Mouse (Mus musculus) liver, postnatal 0 days (tissue): ENCODE data around the gene Slc35c2. TPM values are rescaled to one million over a fixed set of nuclear protein-coding genes. Genes with fewer than 3 reads are reported as not detected.

ENCODE experiments used
- ATAC-seq: fragments of 200-750 bp; cut with Nextera tagmentation; 2 replicates; pipeline ENCODE4 v1.8.0; 2017; ENCODE audit warnings: mild to moderate bottlenecking, moderate library complexity
- DNase-seq: peaks from one replicate; pipeline ENCODE4 v3.0.0-alpha.2; 2016
- H3K27ac ChIP-seq: fragments of 300-500 bp; sonication (generic); 2 replicates; pipeline ENCODE4 v1.5.1; 2014; ENCODE audit warnings: antibody characterized with exemption, moderate library complexity, mild to moderate bottlenecking, low read depth
- H3K27me3 ChIP-seq: fragments of 300-500 bp; sonication (generic); 2 replicates; pipeline ENCODE4 v1.6.1; 2014; ENCODE audit warnings: low read length, control low read depth, mixed read lengths; ENCODE audit not compliant: insufficient read depth
- H3K36me3 ChIP-seq: fragments of 300-500 bp; sonication (generic); replicated peaks from 2 replicates; pipeline ENCODE4 v1.6.1; 2014; ENCODE audit warnings: mild to moderate bottlenecking, control low read depth, low read length, moderate library complexity, mixed read lengths; ENCODE audit not compliant: insufficient read depth
- H3K4me1 ChIP-seq: fragments of 300-500 bp; sonication (generic); 2 replicates; pipeline ENCODE4 v1.6.1; 2014; ENCODE audit warnings: antibody characterized with exemption, mild to moderate bottlenecking, control low read depth; ENCODE audit not compliant: insufficient read depth
- H3K4me2 ChIP-seq: fragments of 300-500 bp; sonication (generic); 2 replicates; pipeline ENCODE4 v1.6.1; 2014; ENCODE audit warnings: low read depth, mild to moderate bottlenecking, low read length, moderate library complexity, mixed read lengths
- H3K4me3 ChIP-seq: fragments of 300-500 bp; sonication (generic); 2 replicates; pipeline ENCODE4 v1.5.1; 2014; ENCODE audit warnings: low read depth, low read length
- H3K9ac ChIP-seq: fragments of 300-500 bp; sonication (generic); replicated peaks from 2 replicates; pipeline ENCODE4 v1.6.1; 2014; ENCODE audit warnings: mild to moderate bottlenecking, moderate library complexity
- H3K9me3 ChIP-seq: fragments of 300-500 bp; sonication (generic); 2 replicates; pipeline ENCODE4 v1.6.1; 2016; ENCODE audit warnings: mild to moderate bottlenecking, control low read depth, low read length, mixed read lengths
- CTCF ChIP-seq: sonication (generic); IDR thresholded peaks from 2 replicates; pipeline ENCODE4 v1.5.1; 2016; ENCODE audit warnings: antibody characterized with exemption, low read depth
- EP300 ChIP-seq: IDR thresholded peaks from 2 replicates; pipeline ENCODE4 v1.6.1; 2016; ENCODE audit warnings: antibody characterized with exemption, low read depth, mild to moderate bottlenecking
- WGBS: fragments of 180-500 bp; shearing (Covaris S2); extraction: QIAGEN DNeasy Blood & Tissue Kit; methylation state at CpG from one replicate; pipeline ENCODE4 v1.1.7; 2014; ENCODE audit not compliant: insufficient replicate concordance; 5-methylcytosine and 5-hydroxymethylcytosine counted together
- polyA plus RNA-seq: library from polyadenylated mRNA; unstranded; fragments of >200 nt; fragmentation: Nextera tagmentation; extraction: Ambion mirVana; gene quantifications from 2 replicates; pipeline ENCODE4 v1.2.1, GENCODE M21; 2015

The Slc35c2 gene
- polyA plus RNA-seq, 1 experiment from 2014 or later = 30.5 TPM

DNA sequence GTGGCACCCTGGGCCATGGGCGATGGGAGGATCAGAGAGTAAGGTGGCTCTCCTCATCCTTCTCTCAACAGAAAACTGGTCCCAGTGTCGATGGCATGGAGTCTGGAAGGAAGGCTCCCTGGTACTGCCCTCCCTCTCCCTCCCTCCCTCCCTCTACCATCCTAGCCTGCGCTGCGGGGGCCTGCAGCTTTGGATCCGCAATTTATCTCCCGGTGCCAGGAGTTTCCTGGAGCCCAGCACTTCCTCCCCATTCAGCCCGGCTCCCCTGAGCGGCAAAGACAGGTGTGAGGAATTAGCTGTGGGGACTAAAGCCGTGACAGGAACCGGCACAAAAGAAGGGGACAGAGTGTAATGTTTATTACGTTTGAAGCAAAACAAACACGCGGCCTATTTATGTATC lies 45.1 kb downstream of the Slc35c2 start:
- H3K36me3 ChIP-seq = no peaks in the 10 kb centered on the region
- no peak overlapping the region for H3K9ac ChIP-seq
- TF ChIP-seq EP300 (no peak), CTCF (no peak)
- ATAC-seq = no peak
- H3K4me3 ChIP-seq = no peak overlapping the region
- no peak overlapping the region for H3K27ac ChIP-seq
- H3K4me2 ChIP-seq = no peak overlapping the region
- H3K4me1 ChIP-seq = no peaks in the 10 kb centered on the region
- DNase-seq = no peak
- H3K9me3 ChIP-seq = no peaks in the 10 kb centered on the region
- WGBS = 2% methylated on average over 13 of the region's 13 CpGs
- peaks cover 63% of the 10 kb centered on the region for H3K27me3 ChIP-seq

- 32% methylated on average over 7 of the region's 7 CpGs for WGBS
These were observed 45.9 kb downstream of the Slc35c2 start for GRCm38 (mm10) chr2:165241786-165242185.

GRCm38 (mm10) chr2:165240371-165240770 lies 47.3 kb downstream of the Slc35c2 start:
- H3K4me3 ChIP-seq = no peak overlapping the region
- no peak overlapping the region for H3K9ac ChIP-seq
- DNase-seq (no peak), ATAC-seq (no peak)
- no peak overlapping the region for H3K4me2 ChIP-seq
- no peak overlapping the region for H3K27ac ChIP-seq
- H3K9me3 ChIP-seq = no peaks in the 10 kb centered on the region
- H3K36me3 ChIP-seq = no peaks in the 10 kb centered on the region
- peaks cover 77% of the 10 kb centered on the region for H3K27me3 ChIP-seq
- TF ChIP-seq EP300 = no peak
- TF ChIP-seq CTCF = no peak
- WGBS = 23% methylated on average over 8 of the region's 8 CpGs
- H3K4me1 ChIP-seq = no peaks in the 10 kb centered on the region

More at GRCm38 (mm10) chr2:165241786-165242185, 45.9 kb downstream of the Slc35c2 start:
- no peaks in the 10 kb centered on the region for H3K4me1 ChIP-seq
- H3K4me3 ChIP-seq = no peak overlapping the region
- H3K27me3 ChIP-seq = peaks cover 64% of the 10 kb centered on the region
- DNase-seq (no peak), ATAC-seq (no peak)
- H3K9me3 ChIP-seq = no peaks in the 10 kb centered on the region
- TF ChIP-seq CTCF = no peak
- TF ChIP-seq EP300 = no peak
- H3K9ac ChIP-seq = no peak overlapping the region
- no peak overlapping the region for H3K4me2 ChIP-seq
- H3K36me3 ChIP-seq = no peaks in the 10 kb centered on the region
- no peak overlapping the region for H3K27ac ChIP-seq

DNA sequence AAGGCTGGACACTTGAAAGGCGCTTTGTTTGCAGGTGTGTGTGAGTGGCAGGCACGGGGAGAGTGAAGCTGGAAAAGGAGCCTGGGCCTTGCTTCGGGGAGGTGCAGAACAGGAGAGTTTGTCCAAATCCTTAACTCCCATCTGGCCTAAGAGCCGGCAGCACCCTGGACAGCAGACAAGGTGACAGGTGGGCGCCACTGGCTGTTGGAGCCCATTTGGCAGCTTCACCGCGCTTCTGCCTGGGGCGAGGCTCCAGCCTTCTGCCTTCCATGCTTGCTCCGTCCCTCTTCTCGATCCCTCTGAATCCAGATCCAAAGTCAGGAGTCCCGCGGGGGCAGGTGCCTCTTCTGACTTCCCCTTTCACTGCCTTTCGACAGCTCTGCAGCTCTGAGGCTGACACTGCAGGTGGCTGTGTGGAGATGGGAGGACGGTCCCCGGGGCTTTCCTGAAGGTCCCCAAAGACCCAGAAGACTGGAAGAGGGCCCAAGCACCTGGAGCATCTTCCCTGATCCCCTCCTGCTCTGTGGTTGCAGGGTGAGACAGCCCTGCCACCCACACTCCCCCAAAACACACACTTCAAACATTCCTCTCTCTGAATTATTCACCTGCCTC lies 48.0 kb downstream of the Slc35c2 start:
- H3K27me3 ChIP-seq = peaks cover 81% of the 10 kb centered on the region
- 15% methylated on average over 14 of the region's 15 CpGs for whole genome bisulfite sequencing
- H3K27ac ChIP-seq = no peak overlapping the region
- peaks cover 4% of the 10 kb centered on the region for H3K4me1 ChIP-seq
- no peaks in the 10 kb centered on the region for H3K9me3 ChIP-seq
- H3K9ac ChIP-seq = no peak overlapping the region
- no peak overlapping the region for H3K4me2 ChIP-seq
- no peaks in the 10 kb centered on the region for H3K36me3 ChIP-seq
- ATAC-seq (no peak), DNase-seq (no peak)
- TF ChIP-seq CTCF (no peak), EP300 (no peak)
- no peak overlapping the region for H3K4me3 ChIP-seq

DNA sequence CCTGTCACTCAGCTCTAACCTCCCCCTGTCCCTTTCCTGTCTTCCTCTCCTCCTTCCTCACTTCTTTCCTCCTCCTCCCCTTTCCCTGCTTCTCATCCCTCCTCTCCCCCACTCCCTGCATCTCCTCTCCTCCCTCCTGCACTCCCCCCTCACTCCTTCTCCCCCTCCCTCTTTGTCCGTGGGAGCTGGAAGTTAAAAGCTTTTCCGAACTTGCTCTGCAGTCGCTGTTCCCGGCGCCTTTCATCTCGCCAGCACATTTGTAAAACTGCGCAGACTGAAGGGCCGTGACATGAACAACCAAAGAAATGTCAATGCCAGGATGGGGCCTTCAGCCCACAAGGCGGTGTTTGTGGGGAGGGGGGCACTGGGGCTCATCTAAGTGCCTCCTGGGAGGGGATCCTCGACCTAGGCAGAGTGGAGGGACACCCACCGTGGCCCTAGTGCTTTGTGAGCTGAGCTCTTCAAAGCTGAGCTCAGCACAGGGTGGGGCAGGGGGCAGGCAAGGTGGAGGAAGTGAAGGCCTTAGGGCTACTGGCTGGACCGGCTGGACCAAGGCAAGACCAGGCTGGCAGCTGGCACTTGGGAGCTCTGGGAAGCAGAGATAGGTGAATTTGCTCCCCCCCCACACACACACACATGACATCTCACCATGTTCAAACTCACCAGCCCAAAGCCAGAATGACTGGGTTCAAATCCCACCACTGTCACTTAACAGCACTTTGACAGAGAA lies 49.1 kb downstream of the Slc35c2 start:
- Histone ChIP-seq H3K27me3 (peaks cover 92% of the 10 kb centered on the region), H3K4me1 (peaks cover 11% of the 10 kb centered on the region)

GRCm38 (mm10) chr2:165234613-165235291 lies 52.9 kb downstream of the Slc35c2 start, which contains the start of gene Cdh22:
TSS of gene Cdh22 (minus strand) at chr2:165234853.
- H3K9ac ChIP-seq = peak within 1 kb of the TSS; percentile 26; the same call in 1 of the 2 replicates
- no peaks in the 10 kb centered on the region for H3K36me3 ChIP-seq
- peaks cover 81% of the 10 kb centered on the region for H3K27me3 ChIP-seq
- H3K4me2 ChIP-seq = peak within 1 kb of the TSS; percentile 76
- no peaks in the 10 kb centered on the region for H3K9me3 ChIP-seq
- TF ChIP-seq EP300 (no peak), CTCF (peak; percentile 19; the same call in 1 of the 2 replicates)
- ATAC-seq = no peak; the same call in 1 of the 2 replicates
- WGBS = 1% methylated on average over 38 of the region's 60 CpGs
- H3K4me3 ChIP-seq = peak within 1 kb of the TSS; percentile 43
- H3K27ac ChIP-seq = no peak within 1 kb of the TSS
- DNase-seq = peak; percentile 58
- peaks cover 11% of the 10 kb centered on the region for H3K4me1 ChIP-seq

More for the DNA sequence above, 49.1 kb downstream of the Slc35c2 start:
- ATAC-seq (no peak), DNase-seq (no peak)
- no peak overlapping the region for H3K27ac ChIP-seq
- H3K36me3 ChIP-seq = no peaks in the 10 kb centered on the region
- no peak for TF ChIP-seq CTCF
- TF ChIP-seq EP300 = no peak
- no peak overlapping the region for H3K4me2 ChIP-seq
- WGBS = 18% methylated on average over 12 of the region's 12 CpGs
- H3K9me3 ChIP-seq = no peaks in the 10 kb centered on the region
- no peak overlapping the region for H3K4me3 ChIP-seq
- no peak overlapping the region for H3K9ac ChIP-seq
